Mouse (Mus musculus) monocyte, adult 2 months (primary cell): ENCODE results near the gene Vcp.
"Not testable (repeated sequence)": the region's sequence is repeated elsewhere in the genome, so short reads cannot be mapped to it uniquely, and the experiment has no call there.

Source experiments
- DNase-seq, 2 experiments: peaks; one replicate each; pipeline ENCODE4 v3.0.0; 2022; ENCODE audit warnings: low spot score in 2 of 2, low read depth in 1 of 2

Vcp gene

DNA sequence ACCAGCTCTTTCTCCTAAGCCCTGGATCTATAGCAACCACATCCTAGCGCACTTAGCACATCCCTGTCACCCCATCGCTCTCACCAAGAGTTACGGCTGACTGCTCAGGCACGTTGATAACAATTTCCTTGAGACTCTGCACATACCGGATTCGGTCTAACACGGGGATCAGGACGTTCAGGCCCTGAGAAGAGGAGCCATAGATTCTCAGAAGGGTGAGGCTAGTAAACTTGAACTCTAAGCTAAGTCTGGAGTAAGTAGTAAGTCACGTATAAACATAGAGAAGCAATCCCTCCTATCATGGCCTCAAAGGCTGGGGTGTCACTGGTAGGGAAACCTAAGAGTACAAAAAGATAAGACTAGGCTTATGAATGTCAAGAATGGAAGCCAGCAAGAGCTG is 30.0 kb upstream of the Vcp start:
- DNase-seq: no peak

DNA sequence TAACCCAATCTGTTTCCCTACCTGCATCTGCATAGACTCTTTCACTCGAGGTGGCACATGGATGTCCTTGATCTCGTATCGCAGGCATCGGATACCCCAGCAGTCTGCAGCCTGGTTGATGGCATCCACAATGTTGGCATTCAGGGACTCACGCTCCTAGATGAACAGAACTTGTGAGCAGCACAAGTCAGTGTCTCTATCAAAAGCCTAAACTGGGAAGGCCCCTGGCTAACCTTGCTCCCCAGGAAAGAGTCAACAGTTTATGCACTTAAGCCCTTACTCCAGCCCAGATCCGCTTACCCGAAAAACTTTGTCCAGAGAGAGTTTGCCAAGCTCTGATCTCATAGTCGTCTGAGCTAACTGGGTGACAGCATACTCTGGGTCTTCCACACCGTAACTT is 29.4 kb upstream of the Vcp start:
- no peak for DNase-seq

DNA sequence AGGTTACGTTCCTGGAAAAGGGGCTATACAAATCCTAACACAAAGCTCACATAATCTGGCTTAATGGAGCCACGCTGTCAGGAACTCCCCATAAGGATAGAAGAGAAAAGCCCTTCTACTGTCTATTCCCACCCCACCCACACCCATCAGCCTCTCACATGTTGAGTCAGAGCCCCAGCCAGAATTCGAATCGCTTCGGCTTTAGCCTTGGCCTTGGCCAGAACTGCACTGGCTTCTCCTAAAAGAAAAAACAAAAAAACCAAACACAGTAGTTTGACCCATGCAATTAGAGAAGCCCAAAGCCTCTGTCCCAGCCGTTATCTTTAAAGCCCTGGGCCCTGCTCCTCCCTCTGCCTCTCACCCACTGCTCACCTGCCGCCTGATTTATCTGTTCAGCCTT is 28.8 kb upstream of the Vcp start:
- DNase-seq: no peak

DNA sequence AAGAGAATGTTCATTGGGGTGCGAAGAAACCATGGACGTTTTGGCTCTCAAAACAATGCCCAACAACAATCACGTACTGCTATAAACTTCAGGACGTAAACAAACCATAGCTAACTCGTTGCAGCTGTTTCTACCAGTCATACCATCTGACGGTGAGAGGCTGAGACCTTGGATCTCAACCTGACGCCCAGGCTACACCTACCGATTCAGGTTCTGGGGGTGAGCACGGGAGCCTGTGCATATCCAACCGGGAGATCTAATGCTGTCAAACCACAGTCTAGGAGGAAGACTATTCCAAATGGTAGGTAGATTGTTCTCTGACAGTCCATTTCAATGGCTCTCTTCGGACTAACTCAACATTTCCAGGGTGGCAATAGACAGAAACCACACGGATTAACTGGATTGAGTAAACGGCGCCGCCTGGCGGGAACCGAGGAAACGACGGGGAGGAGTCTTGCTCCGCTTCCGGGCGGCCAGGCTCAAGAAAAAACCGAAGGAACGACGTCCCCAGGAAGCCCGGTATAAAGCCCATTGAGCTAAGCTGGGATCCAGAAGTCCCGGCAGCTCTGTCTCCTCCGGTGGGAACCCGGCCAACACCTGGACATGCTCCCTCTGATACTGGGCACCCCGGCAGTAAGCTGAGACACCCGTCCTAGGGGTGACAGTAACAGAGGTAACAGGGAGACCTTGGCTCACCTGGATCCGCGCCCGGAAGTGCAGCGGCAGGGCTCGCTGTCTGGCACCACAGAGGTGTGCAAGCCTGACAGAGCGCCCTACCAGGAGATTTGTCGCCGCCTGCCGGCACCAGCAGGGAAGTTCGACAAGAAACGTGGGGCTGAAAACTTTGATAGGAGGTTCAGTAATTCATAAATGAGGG is 25.0 kb upstream of the Vcp start, which contains the start of gene Pigo:
Pigo (minus strand) TSS at position 736 of the 877 bp plus-strand sequence.
- DNase-seq: peak; percentile 80 to 86

DNA sequence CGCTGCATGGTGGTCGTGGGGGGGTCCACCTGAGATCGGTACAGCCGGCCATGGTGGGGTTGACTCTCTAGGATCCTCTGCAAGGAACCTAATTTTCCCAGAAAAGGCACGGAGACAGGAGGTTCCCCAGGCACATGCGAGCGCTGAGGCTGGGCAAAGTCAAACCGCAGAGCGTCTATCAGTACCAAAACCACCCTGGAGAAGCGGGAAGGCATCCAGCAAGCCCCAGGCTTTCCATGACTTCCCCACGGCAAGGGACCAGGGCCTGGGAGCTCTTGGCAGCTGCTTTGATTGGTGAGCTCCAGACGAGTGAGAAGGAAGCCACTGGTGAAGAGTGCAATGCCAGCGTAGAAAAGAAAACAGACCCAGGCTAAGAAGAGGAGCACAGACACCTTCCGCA is 24.4 kb upstream of the Vcp start:
- DNase-seq: no peak

DNA sequence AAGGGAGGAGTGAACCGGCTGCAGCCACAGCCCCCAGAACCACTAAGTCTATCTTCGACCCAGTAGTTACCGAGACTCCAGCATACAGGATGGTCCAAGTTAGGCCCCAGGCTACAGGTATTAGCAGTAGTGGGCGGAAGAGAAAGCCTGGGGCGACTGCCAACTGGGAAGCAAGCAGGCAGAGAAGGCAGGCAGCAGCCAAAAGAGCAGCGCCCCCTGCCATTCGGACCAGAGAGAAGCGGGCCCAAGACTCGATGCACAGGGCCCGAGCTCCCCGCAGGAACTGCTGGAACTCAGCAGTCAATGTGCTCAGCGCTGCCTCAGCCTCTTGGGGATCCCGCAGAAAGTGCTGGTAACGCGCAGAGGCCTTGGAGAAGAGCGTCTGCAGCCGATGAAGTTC is 21.0 kb upstream of the Vcp start:
- DNase-seq: no peak

DNA sequence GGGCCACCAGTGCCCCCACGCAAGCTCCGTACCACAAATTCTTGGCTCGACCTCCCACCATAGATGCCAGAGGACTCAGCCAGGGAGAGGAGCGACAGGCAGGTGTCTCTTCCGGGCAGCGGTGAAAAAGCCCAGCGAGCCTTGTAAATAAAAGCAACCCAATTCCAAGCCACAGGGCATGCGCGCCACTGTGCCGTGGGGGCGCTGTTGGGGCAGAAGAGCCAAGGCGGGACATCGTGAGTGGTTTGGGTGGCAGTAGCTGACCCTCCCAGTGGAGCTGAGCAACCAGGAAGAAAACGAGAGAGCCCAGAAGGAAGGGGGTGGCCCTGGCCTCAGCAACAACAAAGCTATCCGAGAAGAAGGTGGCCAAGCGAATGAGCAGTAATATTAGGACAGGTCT is 20.6 kb upstream of the Vcp start:
- no peak for DNase-seq

DNA sequence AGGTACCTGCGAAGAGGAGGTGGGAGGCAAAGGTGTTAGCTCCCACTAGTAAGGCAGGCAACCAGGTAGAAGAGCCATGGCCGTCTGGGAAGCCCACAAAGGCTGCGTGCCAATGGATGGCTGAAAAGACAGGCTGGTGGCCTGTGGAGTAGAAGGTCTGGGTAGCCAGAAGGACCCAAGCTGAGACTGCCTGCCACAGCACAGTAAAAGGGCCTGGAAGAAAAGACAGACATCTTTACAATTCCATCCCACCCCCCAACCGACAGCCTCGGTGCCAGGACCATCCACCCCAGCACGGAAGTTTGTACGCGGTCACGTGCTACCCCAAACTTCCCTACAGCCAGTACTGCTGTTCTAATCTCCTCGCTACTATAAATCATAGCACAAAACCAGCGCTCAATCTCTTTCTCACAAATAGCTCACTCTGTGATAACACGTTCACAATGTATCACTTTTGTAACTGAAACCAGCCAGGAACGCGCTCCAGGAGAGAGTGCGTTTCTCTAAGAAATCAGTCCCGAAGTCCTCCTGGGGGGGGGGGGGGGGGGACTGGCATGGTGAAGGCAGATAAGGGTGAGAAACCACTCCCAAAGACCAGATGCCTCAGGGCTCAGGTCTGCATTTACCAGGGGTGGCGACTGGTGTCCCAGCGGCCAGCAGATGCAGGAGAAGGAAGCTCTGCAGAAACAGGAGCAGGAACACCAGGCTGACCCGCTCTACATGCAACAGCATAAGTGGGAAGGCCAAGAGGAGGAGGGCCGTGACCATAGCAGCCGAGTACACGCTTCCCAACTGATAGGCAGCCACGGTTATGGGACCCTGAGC is 19.5 kb upstream of the Vcp start:
- DNase-seq: no peak

DNA sequence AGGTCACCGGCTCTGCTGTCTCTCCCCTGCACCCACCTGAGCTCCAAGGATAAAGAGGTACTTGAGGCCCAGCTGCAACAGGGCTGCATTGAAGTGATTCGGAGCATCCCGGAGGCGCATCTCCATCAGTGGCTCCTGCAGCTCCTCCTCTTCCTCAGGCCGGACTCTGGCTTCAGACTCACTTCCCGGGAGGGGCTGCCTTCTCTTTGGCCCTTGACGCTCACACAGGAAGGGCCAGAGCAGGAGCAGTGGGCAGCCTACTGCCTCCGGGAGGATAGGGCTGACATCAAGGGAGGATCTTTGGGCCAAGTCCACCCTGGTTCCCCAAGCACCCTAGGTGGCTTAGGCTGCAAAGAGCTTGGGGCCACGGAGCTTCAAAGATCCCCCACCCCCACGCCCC is 18.9 kb upstream of the Vcp start:
- no peak for DNase-seq

DNA sequence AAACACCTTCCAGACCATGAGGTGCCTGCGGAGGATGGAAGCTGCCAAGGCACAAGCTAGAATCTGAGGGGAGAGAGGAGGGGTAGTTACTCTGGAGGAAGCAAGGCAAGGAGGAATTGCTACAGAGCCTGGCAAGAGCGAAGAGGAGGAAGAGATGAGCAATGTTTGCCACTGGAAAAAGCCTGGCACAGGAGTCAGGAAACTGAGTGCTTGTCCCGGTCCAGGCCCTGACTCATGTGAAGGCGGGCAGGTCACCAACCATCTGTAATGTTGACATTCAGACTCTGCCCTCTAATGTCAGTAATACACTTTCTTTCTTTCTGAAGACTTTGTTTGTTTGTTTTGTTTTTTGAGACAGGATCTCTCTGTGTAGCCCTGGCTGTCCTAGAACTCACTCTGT is 17.8 kb upstream of the Vcp start:
- DNase-seq: no peak

DNA sequence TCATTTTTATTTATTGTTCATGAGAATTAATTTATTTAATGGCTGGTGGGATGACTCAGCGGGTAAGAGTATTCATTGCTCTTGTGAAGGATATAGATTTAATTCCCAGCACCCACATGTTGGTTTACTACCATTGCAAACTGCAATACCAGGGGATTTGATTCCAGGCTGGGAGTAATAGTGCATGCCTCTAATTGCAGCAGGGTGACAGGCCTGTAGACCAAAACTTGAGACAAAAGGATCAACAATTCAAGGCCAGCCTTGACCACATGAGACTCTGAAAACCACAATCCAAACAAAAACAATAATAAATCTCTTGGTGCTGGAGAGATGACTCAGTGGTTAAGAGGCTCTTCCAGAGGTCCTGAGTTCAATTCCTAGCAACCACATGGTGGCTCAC is 11.8 kb upstream of the Vcp start:
- no peak for DNase-seq

DNA sequence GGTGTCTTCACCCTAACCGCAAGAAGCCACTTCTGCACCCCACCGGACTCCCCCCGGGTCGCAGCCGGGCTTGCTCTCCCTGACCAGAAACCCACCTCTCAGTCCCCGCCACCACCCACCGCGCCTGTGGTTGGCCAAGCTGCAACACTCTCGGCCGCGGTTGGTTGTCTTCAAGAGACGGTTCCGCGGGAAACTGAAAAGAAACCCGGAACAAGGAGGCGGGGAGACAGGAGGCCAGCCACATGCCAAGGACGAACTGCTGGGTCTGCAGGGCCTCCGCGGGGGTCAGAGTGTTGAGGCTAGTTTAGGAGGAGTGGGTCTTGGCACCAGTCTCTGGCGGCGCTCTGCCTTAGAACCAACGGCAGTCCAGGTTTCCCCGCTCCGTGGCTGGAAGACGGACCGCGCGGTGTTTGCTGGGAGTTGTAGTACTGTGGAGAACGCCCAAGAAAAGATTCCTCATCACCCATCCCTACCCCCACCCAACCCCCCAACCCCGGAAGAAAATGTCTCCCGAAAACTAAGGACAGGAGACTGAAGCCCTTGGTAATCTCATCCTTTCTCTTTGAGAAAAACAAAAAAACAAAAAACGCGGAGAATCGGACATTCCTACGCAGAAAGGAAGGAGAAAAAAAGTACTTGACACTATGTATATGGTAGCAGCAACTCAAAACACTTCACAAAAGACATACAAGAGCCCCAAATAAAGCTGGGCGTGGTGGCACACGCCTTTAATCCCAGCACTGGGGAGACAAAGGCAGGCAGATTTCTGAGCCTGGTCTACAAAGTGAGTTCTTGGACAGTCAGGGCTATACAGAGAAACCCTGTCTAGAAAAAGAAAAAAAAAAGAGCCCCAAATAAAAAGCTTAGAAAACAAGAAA is 10.1 kb upstream of the Vcp start, which contains the start of gene Fancg:
Fancg (minus strand) TSS at position 346 of the 878 bp plus-strand sequence.
- peak; percentile 36 to 45 for DNase-seq

DNA sequence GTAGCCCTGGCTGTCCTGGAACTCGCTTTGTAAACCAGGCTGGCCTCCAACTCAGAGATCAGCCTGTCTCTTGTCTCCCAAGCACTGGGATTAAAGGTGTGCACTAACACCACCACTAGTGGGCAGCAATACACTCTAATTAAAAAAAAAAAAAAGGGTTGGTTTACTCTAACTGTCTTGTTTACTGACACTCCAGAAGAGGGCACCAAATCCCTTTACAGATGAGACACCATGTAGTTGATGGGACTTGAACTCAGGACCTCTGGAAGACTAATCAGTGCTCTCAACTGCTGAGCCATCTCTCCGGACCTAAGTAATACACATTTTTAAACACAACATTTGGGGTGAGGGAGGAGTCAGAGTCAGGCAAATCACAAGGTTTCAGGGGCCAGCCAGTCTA is 5.5 kb upstream of the Vcp start:
- no peak for DNase-seq

DNA sequence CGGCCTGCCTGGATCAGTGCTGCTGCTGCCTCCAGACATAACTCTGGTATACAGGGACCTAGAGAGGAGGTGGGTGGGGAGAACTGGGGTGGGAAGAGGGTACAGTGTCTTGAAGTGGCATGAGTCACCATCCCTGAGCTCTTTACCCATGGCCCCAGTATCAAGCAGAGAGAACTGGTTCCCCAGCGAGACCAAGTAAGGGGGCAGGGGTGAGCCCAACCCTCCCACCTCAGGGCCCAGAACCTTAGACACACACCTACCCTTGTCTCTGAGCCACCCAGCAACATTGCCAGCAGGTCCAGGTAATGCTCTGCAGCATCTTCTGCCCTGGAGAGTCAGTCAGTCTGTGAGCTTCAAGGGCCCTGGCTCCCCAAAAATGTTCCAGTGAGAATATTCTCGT is 4.6 kb upstream of the Vcp start:
- no peak for DNase-seq

DNA sequence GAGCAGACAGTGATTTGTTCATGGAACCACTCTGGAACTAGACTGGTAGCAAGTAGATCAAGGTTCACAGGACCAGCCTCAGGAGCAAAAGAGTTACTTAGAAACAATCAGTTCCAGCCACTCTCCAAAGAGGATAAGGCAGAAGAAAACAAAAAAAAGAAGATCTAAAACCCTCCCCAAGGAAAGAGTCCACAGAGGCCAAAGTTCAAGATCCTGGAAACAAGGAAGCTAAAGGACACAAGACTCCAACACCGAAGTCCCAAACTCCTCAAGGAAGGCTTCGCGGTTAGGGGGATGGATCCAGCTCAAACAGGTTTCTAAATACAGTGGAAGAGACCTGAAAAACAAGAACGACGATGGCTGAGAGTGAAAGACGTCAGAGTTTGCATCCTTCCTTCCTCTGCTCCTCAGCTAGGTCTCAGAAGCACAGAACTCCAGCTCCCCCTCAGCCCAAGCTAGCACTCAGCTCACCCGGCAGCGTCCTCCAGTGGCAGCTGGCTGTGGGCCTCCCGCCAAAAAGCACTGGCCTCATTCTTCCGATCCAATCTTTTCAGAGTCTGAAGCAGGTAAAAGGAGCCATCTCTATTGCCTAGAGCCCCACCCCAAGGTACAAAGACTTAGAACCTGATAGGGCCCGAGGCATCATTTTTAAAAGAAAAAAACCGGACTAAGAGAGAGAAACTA is 2.6 kb upstream of the Vcp start:
- DNase-seq: no peak

DNA sequence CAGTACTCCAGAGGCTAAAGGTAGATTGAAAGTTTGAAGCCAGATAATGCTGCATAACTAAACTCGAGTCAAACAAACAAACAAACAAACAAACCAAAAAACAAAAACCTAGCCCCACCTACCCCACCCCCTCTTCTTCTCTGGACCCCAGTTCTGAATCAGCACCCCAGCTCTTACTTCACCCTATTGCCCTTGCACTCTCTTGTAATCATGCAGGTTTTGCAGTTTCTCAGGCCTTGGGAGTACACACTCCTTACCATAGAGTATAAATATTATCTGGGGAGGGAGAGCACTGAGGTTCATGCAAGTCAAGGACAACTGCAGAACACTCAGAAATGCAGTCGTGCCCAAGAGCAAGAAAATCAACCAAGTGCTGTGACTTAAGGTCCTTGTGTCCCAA is 965 bp upstream of the Vcp start:
- DNase-seq: no peak

DNA sequence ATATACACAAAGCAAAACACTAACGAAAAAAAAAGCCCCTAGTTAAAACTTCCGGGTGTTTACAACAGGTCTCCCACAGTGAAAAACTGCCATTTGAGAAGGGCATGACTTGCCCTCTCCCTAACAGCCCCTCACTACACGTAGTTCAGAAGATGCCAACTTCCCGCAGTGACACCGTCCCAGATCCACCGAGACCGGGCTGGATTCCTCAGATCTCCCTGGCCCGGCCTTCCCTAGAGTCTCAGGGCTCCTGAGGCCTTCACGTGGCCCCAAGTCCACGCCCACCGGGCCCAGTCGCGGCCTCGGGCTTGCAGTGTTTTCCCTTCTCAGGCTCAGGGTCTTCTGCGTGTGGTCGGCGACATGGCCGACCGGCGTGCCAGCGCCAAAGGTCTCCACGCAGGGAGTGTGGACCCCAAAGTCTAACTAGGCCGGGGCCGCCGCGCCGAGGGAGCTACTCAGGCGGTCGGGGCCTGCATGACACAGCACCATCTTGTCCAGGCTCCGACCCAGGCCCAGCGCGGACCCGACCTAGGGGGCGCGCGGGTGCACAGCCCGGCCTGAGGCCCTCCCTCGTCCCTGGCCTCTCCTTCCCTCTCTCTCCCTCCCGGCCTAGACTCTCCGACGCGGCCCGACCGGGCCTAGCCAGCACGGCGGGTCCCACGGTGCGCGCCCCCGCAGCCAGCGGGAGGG is 711 bp downstream of the Vcp start:
- DNase-seq: peak; percentile 10 to 49

DNA sequence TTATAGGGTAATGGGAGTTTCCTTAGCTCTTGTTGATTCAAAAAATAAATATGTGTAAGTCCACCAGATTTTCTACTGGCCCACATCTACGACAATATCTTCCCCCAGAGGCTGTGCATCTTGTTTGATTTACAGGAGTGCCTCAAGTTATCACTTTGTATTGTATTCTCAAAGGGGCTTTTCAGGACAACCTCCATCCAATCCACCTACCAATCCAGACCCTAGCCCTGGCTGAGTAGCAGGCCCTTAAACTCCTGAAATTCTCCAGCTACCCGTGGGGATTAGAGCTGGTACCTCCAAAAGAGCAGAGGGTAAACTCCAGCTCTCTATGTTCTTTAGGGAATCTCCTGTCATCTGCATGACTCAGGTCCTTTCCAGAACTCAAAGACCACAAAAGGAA is 2.3 kb downstream of the Vcp start:
- DNase-seq: no peak

DNA sequence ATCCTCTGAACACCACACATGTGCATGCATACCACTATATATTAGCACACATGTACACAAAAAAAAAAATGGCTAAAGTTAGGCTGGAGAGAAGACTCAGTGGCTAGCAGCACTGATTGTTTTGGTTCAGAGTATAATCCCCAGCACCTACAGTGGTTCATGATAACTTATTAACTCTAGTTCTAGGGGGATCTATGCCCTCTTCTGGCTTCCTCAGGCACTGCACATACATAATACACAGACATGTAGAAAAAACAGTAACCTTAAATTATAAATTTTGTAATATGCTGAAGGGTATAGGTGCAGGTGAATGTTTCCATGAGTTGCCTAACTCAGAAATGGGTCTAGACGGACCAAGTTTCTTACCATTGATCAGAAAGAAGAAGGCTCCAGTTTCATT is 12.0 kb downstream of the Vcp start:
- DNase-seq: no peak

DNA sequence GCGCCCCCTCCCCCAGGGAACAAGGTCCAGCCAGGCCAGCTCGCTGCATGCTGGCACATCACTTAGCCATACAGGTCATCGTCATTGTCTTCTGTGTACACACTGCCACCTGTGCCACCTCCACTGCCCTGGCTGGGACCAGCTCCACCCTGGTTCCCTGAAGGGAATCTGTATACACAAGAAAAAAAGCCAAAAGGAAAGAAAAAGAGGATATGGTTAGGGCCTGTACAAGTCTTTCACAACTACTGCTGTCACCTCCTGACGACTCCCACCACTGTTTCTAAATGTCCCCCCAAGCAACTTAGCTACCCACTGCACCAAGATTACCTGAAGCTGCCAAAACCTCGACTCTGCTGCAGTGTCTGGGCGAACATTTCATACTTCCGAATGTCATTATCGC is 19.8 kb downstream of the Vcp start:
- DNase-seq: not testable (repeated sequence)
